Mouse (Mus musculus) heart, adult 11 months (tissue): ENCODE data around the gene Dock7.
"Not testable (repeated sequence)": the region's sequence is repeated elsewhere in the genome, so short reads cannot be mapped to it uniquely, and the experiment has no call there.

ENCODE experiments used
- DNase-seq: peaks from one replicate; pipeline ENCODE4 v3.0.0; 2022

Gene Dock7

GRCm38 (mm10) chr4:99005574-99005973, 115.1 kb downstream of the Dock7 start:
- no peak for DNase-seq

- DNase-seq = no peak
These were observed 127.2 kb downstream of the Dock7 start for GRCm38 (mm10) chr4:98993491-98993890.

- no peak for DNase-seq
These were observed 136.0 kb downstream of the Dock7 start for GRCm38 (mm10) chr4:98984701-98985100.

GRCm38 (mm10) chr4:98979976-98980375, 140.7 kb downstream of the Dock7 start:
- peak; percentile 49 for DNase-seq

GRCm38 (mm10) chr4:98978693-98979092, 142.0 kb downstream of the Dock7 start:
- DNase-seq = no peak

GRCm38 (mm10) chr4:98978288-98978687, 142.4 kb downstream of the Dock7 start:
- peak; percentile 13 for DNase-seq

- DNase-seq = no peak
These were observed 145.0 kb downstream of the Dock7 start for GRCm38 (mm10) chr4:98975741-98976140.

- peak; percentile 72 for DNase-seq
These were observed 150.8 kb downstream of the Dock7 start for GRCm38 (mm10) chr4:98969946-98970345.

- peak; percentile 50 for DNase-seq
These were observed 160.5 kb downstream of the Dock7 start for GRCm38 (mm10) chr4:98960243-98960642.

- DNase-seq = no peak
These were observed 164.7 kb downstream of the Dock7 start for GRCm38 (mm10) chr4:98955986-98956385.

GRCm38 (mm10) chr4:98950563-98950962, 170.2 kb downstream of the Dock7 start:
- no peak for DNase-seq

GRCm38 (mm10) chr4:98938210-98938609, 182.5 kb downstream of the Dock7 start:
- not testable (repeated sequence) for DNase-seq

- DNase-seq = peak; percentile 51
These were observed 184.7 kb downstream of the Dock7 start for GRCm38 (mm10) chr4:98936036-98936435.

GRCm38 (mm10) chr4:98925250-98925781, 195.4 kb downstream of the Dock7 start:
- peak; percentile 79 for DNase-seq

GRCm38 (mm10) chr4:98924906-98925178, 195.9 kb downstream of the Dock7 start:
- DNase-seq = no peak

- DNase-seq = no peak
These were observed 196.4 kb downstream of the Dock7 start for GRCm38 (mm10) chr4:98924071-98924905.

GRCm38 (mm10) chr4:98923568-98924070, 197.1 kb downstream of the Dock7 start, which contains the start of gene Usp1:
Gene Usp1, plus strand, starts transcription at chr4:98923810.
- DNase-seq = no peak

GRCm38 (mm10) chr4:98922643-98923567, 197.8 kb downstream of the Dock7 start:
- peak; percentile 100 for DNase-seq

GRCm38 (mm10) chr4:98922061-98922642, 198.6 kb downstream of the Dock7 start:
- DNase-seq = peak; percentile 93

- no peak for DNase-seq
These were observed 199.8 kb downstream of the Dock7 start for GRCm38 (mm10) chr4:98920896-98921295.

- peak; percentile 6 for DNase-seq
These were observed 202.5 kb downstream of the Dock7 start for GRCm38 (mm10) chr4:98918204-98918603.

- no peak for DNase-seq
These were observed 203.0 kb downstream of the Dock7 start for GRCm38 (mm10) chr4:98917724-98918123.

GRCm38 (mm10) chr4:98910246-98910645, 210.5 kb downstream of the Dock7 start:
- DNase-seq = peak; percentile 57
